Mouse (Mus musculus) cerebellum, adult 2 months (tissue): ENCODE data around the gene Mafg. TPM values are rescaled to one million over a fixed set of nuclear protein-coding genes. Genes with fewer than 3 reads are reported as not detected.

Experiments
- DNase-seq, 2 experiments: peaks; one replicate each; pipeline ENCODE4 v3.0.0; 2021
- H3K27ac ChIP-seq: fragments of 200-500 bp; 2 replicates; pipeline ENCODE4 v1.5.1; 2012; ENCODE audit warnings: low read length, control low read depth, inconsistent platforms; ENCODE audit not compliant: insufficient read depth
- H3K27me3 ChIP-seq: fragments of 200-500 bp; 2 replicates; pipeline ENCODE4 v1.6.1; 2012; ENCODE audit warnings: inconsistent platforms, mild to moderate bottlenecking, low read length, moderate library complexity; ENCODE audit not compliant: control insufficient read depth, insufficient read depth
- H3K4me1 ChIP-seq: fragments of 200-500 bp; 2 replicates; pipeline ENCODE4 v1.6.1; 2011; ENCODE audit warnings: low read length; ENCODE audit not compliant: control insufficient read depth, insufficient read depth
- H3K4me3 ChIP-seq: fragments of 200-500 bp; replicated peaks from 2 replicates; pipeline ENCODE3; 2011; ENCODE audit warnings: mild to moderate bottlenecking, low read depth, low read length, control low read depth; ENCODE audit not compliant: insufficient read depth
- CTCF ChIP-seq: fragments of 200-500 bp; IDR thresholded peaks from 2 replicates; pipeline ENCODE4 v1.5.1; 2011; ENCODE audit warnings: low read depth, mild to moderate bottlenecking, control low read depth, low read length, moderate library complexity, borderline replicate concordance; ENCODE audit not compliant: insufficient read depth
- POLR2A ChIP-seq: fragments of 200-500 bp; IDR thresholded peaks from 2 replicates; pipeline ENCODE4 v1.6.1; 2011; ENCODE audit warnings: low read length, control low read depth, borderline replicate concordance; ENCODE audit not compliant: insufficient read depth
- WGBS: fragments of 180-500 bp; shearing (Covaris S2); methylation state at CpG from one replicate; pipeline ENCODE4 v1.1.7; 2018; 5-methylcytosine and 5-hydroxymethylcytosine counted together
- polyA plus RNA-seq: library from polyadenylated mRNA; depleted of rRNA; stranded (reverse); fragments of >200 nt; gene quantifications from 2 replicates; pipeline ENCODE4 v1.2.3, GENCODE M21; 2012

Mafg gene
- polyA plus RNA-seq, 1 experiment = 65.3 TPM

- Histone ChIP-seq H3K27ac (no peak overlapping the region), H3K4me1 (peaks cover 7% of the 10 kb centered on the region; the same call in 1 of the 2 replicates), H3K27me3 (no peaks in the 10 kb centered on the region), H3K4me3 (peak overlapping the region; percentile 66)
- TF ChIP-seq CTCF (peak; percentile 59), POLR2A (no peak)
- DNase-seq = peak; percentile 58 to 60
- WGBS = 14% methylated on average over 28 of the region's 30 CpGs
These were observed 9.3 kb downstream of the Mafg start for GRCm38 (mm10) chr11:120623961-120624679.

- Histone ChIP-seq H3K27me3 (no peaks in the 10 kb centered on the region), H3K4me1 (peaks cover 7% of the 10 kb centered on the region; the same call in 1 of the 2 replicates), H3K4me3 (no peak overlapping the region), H3K27ac (no peak overlapping the region)
- 90% methylated on average over 6 of the region's 6 CpGs for WGBS
- TF ChIP-seq POLR2A (no peak), CTCF (no peak)
- DNase-seq = no peak
These were observed 10.6 kb downstream of the Mafg start for GRCm38 (mm10) chr11:120622805-120623204.

DNA sequence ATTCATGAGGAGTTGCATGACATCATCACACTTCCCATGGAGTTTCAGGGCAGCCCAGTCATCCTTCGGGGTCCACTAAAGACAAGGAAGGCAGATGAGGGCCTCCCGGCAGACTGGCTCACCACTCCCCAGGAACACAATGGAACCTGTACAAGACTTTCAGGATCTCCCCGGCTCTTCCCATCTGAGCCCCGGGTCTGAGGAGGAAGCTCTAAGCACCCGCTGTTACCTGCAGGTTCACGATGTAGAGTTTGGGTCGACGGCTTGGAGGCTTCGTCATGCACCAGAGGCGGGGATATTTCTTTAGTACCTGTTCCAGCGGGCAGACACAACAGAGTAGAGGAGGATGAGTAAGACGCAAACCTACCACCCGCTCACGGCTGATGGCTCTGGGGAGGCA lies 13.2 kb downstream of the Mafg start:
- Histone ChIP-seq H3K27me3 (no peaks in the 10 kb centered on the region), H3K4me3 (no peak overlapping the region), H3K27ac (no peak overlapping the region), H3K4me1 (peaks cover 15% of the 10 kb centered on the region)
- TF ChIP-seq CTCF = no peak
- DNase-seq = no peak
- WGBS = 91% methylated on average over 14 of the region's 14 CpGs

GRCm38 (mm10) chr11:120618619-120619535 lies 14.5 kb downstream of the Mafg start:
- Histone ChIP-seq H3K4me1 (peaks cover 19% of the 10 kb centered on the region), H3K27ac (no peak overlapping the region), H3K27me3 (no peaks in the 10 kb centered on the region), H3K4me3 (no peak overlapping the region)
- DNase-seq = peak in 1 of 2 experiments; percentile 27
- TF ChIP-seq CTCF (no peak), POLR2A (no peak)
- 89% methylated on average over 25 of the region's 25 CpGs for WGBS

GRCm38 (mm10) chr11:120617519-120618112 lies 15.8 kb downstream of the Mafg start, which contains the start of gene Pcyt2:
Gene Pcyt2 (minus strand): TSS chr11:120617936.
- H3K27ac ChIP-seq = peak within 1 kb of the TSS; percentile 80
- peak within 1 kb of the TSS; percentile 73 for H3K4me3 ChIP-seq
- H3K4me1 ChIP-seq = peaks cover 29% of the 10 kb centered on the region
- under 1% methylated on average over 56 of the region's 56 CpGs for WGBS
- DNase-seq = peak; percentile 94 to 95
- TF ChIP-seq CTCF (no peak), POLR2A (peak; percentile 89)
- no peaks in the 10 kb centered on the region for H3K27me3 ChIP-seq

DNA sequence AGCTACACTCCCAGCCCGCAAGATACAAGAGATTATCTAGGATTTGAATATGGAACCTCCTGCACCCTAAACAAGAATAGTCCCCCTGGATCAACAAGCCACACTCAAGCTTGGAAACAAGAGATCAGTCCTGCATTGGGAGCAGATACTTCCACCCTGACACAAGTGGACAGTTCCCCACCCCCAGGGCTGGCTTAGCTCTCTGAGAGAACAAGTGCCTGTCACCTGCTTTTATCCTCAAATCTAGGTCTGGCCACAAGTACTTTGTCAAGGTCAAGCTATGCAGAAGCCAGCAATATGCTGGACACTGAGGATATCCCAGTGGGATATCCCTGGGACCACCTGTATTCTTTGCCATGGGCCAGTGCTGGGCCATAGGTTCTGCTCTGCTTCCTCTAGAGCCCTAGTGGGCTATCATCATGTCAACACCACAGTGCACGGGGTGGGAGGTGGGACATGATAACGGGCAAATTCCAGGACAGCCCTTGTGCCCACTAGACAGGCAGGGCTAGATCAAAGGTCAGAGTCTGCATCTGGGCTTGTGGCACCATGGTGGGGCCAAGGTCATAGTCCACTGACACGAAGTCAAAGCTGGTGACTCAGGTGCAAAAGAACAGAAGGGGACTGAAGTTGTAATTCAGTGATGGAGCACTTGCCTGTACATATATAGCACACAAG lies 16.6 kb downstream of the Mafg start:
- WGBS = 18% methylated on average over 4 of the region's 4 CpGs
- H3K27me3 ChIP-seq = no peaks in the 10 kb centered on the region
- TF ChIP-seq POLR2A = no peak
- no peak for TF ChIP-seq CTCF
- DNase-seq = peak in 1 of 2 experiments; percentile 33
- peaks cover 29% of the 10 kb centered on the region for H3K4me1 ChIP-seq
- peak overlapping the region; percentile 73 for H3K4me3 ChIP-seq
- peak overlapping the region; percentile 80; the same call in 1 of the 2 replicates for H3K27ac ChIP-seq

- WGBS = 74% methylated on average over 11 of the region's 11 CpGs
- no peaks in the 10 kb centered on the region for H3K27me3 ChIP-seq
- TF ChIP-seq CTCF (no peak), POLR2A (no peak)
- H3K4me1 ChIP-seq = peaks cover 29% of the 10 kb centered on the region
- peak overlapping the region; percentile 27 for H3K4me3 ChIP-seq
- no peak overlapping the region for H3K27ac ChIP-seq
- peak in 1 of 2 experiments; percentile 15 for DNase-seq
These were observed 17.7 kb downstream of the Mafg start for GRCm38 (mm10) chr11:120615606-120616203.
